Mouse (Mus musculus) small intestine, adult 2 months (tissue): ENCODE measurements around the gene Rap1gds1. TPM values are rescaled to one million over a fixed set of nuclear protein-coding genes. Genes with fewer than 3 reads are reported as not detected.

Experiments
- H3K27ac ChIP-seq: fragments of 200-500 bp; 2 replicates; pipeline ENCODE4 v1.5.1; 2012; ENCODE audit warnings: low read depth, low read length, control low read depth, inconsistent platforms; ENCODE audit not compliant: insufficient read depth
- H3K27me3 ChIP-seq: fragments of 200-500 bp; 2 replicates; pipeline ENCODE4 v1.6.1; 2012; ENCODE audit warnings: mild to moderate bottlenecking, moderate library complexity, low read length, inconsistent platforms; ENCODE audit not compliant: control insufficient read depth, insufficient read depth
- H3K36me3 ChIP-seq: fragments of 200-500 bp; 2 replicates; pipeline ENCODE4 v1.6.1; 2012; ENCODE audit warnings: mild to moderate bottlenecking, low read length, control low read depth, inconsistent platforms; ENCODE audit not compliant: control insufficient read depth, insufficient read depth
- H3K4me1 ChIP-seq: fragments of 200-500 bp; 2 replicates; pipeline ENCODE4 v1.6.1; 2012; ENCODE audit warnings: low read length, inconsistent platforms, mixed read lengths; ENCODE audit not compliant: control insufficient read depth, insufficient read depth, insufficient read length
- H3K4me3 ChIP-seq: fragments of 200-500 bp; 2 replicates; pipeline ENCODE4 v1.5.1; 2012; ENCODE audit warnings: low read depth, mild to moderate bottlenecking, control low read depth, inconsistent platforms, low read length, moderate library complexity
- CTCF ChIP-seq: fragments of 200-500 bp; IDR thresholded peaks from 2 replicates; pipeline ENCODE4 v1.5.1; 2012; ENCODE audit warnings: low read depth, mild to moderate bottlenecking, control low read depth, inconsistent platforms, low read length, moderate library complexity, mixed read lengths; ENCODE audit not compliant: insufficient replicate concordance, insufficient read length; ENCODE audit errors: extremely low read depth
- POLR2A ChIP-seq: fragments of 200-500 bp; IDR thresholded peaks from 2 replicates; pipeline ENCODE4 v1.6.1; 2012; ENCODE audit warnings: low read depth, mild to moderate bottlenecking, control low read depth, inconsistent platforms, low read length, moderate library complexity
- WGBS: fragments of 180-500 bp; shearing (Covaris S2); methylation state at CpG from one replicate; pipeline ENCODE4 v1.1.7; 2018; 5-methylcytosine and 5-hydroxymethylcytosine counted together
- polyA plus RNA-seq: library from polyadenylated mRNA; depleted of rRNA; stranded (reverse); fragments of >200 nt; gene quantifications from 2 replicates; pipeline ENCODE4 v1.2.3, GENCODE M21; 2012

The Rap1gds1 gene
- polyA plus RNA-seq, 1 experiment = 8.4 TPM

DNA sequence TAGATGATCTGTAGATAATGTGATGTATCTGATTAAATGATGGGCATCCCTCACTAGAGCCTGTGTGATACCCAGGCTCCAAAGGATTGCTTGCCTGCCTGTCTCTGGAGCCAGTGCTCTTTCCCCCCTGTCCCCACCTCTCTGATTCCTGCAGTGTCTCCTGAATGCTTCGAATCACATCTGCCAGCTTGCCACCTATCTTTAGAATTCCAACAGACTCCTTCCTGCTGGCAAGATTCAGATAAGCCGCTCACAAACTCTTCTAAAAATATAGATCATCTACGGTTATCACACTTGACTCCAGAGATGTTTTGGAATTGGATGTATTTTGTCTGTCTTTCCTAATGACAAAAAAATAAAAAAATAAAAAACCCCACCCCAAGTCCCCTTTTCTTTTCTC is 28.3 kb upstream of the Rap1gds1 start:
- Histone ChIP-seq H3K4me1 (no peaks in the 10 kb centered on the region), H3K36me3 (no peaks in the 10 kb centered on the region), H3K27me3 (no peaks in the 10 kb centered on the region), H3K27ac (no peak overlapping the region), H3K4me3 (no peak overlapping the region)
- TF ChIP-seq CTCF (no peak), POLR2A (no peak)
- WGBS = 71% methylated on average over 3 of the region's 3 CpGs

DNA sequence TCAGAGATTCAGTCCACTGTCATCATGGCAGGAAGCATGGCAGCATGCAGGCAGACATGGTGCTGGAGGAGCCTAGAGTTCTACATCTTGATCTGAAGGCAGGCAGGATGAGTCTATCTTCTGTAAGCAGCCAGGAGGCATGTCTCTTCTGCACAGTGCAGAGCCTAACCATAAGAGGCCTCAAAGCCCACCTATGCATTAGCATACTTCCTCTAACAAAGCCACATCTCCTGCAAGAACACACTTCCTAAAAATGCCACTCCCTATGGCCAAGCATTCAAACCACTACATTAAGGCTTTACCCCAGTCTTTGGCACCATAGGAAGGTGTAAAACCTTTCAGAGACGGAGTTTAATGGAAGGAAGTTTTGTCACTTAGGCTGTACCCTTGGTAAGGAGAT is 26.9 kb upstream of the Rap1gds1 start:
- WGBS = 80% methylated on average over 1 of the region's 1 CpGs

GRCm38 (mm10) chr3:139099284-139099683 is 24.3 kb upstream of the Rap1gds1 start:
- H3K4me1 ChIP-seq = no peaks in the 10 kb centered on the region
- H3K4me3 ChIP-seq = no peak overlapping the region
- 87% methylated on average over 5 of the region's 5 CpGs for WGBS
- TF ChIP-seq POLR2A = no peak
- TF ChIP-seq CTCF = no peak
- no peaks in the 10 kb centered on the region for H3K27me3 ChIP-seq
- H3K36me3 ChIP-seq = no peaks in the 10 kb centered on the region
- no peak overlapping the region for H3K27ac ChIP-seq

More for the DNA sequence above, 26.9 kb upstream of the Rap1gds1 start:
- Histone ChIP-seq H3K4me3 (no peak overlapping the region), H3K4me1 (no peaks in the 10 kb centered on the region), H3K27ac (no peak overlapping the region), H3K36me3 (no peaks in the 10 kb centered on the region), H3K27me3 (no peaks in the 10 kb centered on the region)
- no peak for TF ChIP-seq POLR2A
- TF ChIP-seq CTCF = no peak

DNA sequence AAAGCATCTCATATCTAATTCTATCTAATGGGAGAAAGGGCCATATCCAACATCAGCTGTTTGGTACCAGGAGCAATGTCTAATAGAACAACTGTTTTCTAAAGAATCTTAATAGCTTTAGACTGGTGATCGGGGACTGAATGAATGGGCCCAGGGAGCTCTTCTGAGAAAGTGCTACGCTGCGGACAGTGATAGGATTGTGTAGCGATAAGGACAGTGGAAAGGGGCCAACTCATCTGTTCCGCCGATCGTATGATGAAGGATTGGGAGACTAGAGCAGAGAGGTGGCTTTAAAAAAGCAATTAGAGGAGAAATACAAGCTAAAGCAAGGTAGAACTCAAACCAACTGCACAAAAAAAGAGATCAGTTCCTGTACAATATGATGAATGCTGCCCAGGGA is 20.9 kb upstream of the Rap1gds1 start:
- Histone ChIP-seq H3K27me3 (no peaks in the 10 kb centered on the region), H3K36me3 (no peaks in the 10 kb centered on the region), H3K4me1 (no peaks in the 10 kb centered on the region), H3K27ac (no peak overlapping the region), H3K4me3 (no peak overlapping the region)
- WGBS = 90% methylated on average over 7 of the region's 7 CpGs
- TF ChIP-seq CTCF = no peak
- TF ChIP-seq POLR2A = no peak

DNA sequence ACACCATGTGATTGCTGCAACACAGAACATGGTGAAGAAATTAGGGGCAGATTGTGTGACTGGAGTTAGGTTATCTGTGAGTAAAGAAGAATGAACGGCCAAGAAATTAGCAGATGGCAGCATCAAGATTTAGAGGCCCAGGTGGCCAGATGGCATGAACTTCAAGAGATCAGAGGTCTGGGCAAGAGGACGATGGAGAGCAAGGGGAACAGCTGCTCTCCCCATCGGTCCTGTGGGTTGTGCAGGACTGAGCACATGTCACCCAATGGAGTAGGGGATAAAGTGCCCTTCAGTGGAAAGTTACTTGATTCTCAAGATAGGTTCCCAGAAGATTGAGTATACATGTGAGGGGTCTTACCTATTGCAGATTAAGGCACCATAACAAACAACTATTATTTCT is 13.5 kb upstream of the Rap1gds1 start:
- Histone ChIP-seq H3K27me3 (no peaks in the 10 kb centered on the region; the same call in 1 of the 2 replicates), H3K27ac (no peak overlapping the region), H3K4me1 (0 out of 2 replicates have a peak, but pooled peaks cover 2% of the 10 kb centered on the region), H3K4me3 (no peak overlapping the region), H3K36me3 (no peaks in the 10 kb centered on the region)
- TF ChIP-seq POLR2A (no peak), CTCF (no peak)
- 94% methylated on average over 3 of the region's 3 CpGs for WGBS

- 0 out of 2 replicates have a peak, but pooled peaks cover 2% of the 10 kb centered on the region for H3K4me1 ChIP-seq
- 20% methylated on average over 5 of the region's 5 CpGs for WGBS
- TF ChIP-seq POLR2A (no peak), CTCF (no peak)
- no peak overlapping the region for H3K4me3 ChIP-seq
- no peak overlapping the region for H3K27ac ChIP-seq
- H3K27me3 ChIP-seq = no peaks in the 10 kb centered on the region; the same call in 1 of the 2 replicates
- H3K36me3 ChIP-seq = no peaks in the 10 kb centered on the region
These were observed 9.0 kb upstream of the Rap1gds1 start for GRCm38 (mm10) chr3:139083778-139084539.

- Histone ChIP-seq H3K27me3 (no peaks in the 10 kb centered on the region), H3K4me1 (peaks cover 4% of the 10 kb centered on the region; the same call in 1 of the 2 replicates), H3K27ac (no peak overlapping the region), H3K4me3 (no peak overlapping the region), H3K36me3 (no peaks in the 10 kb centered on the region)
- WGBS = 91% methylated on average over 6 of the region's 6 CpGs
- no peak for TF ChIP-seq CTCF
- TF ChIP-seq POLR2A = no peak
These were observed 4.8 kb upstream of the Rap1gds1 start for GRCm38 (mm10) chr3:139079831-139080230.
